Mouse (Mus musculus): ENCODE measurements at regions not wholly inside any gene's neighbourhood (a gene's known extent, or its start where the extent isn't known, plus 50 kb on each side); places are given as distances from the start of the nearest gene placed in this dataset.

DNA sequence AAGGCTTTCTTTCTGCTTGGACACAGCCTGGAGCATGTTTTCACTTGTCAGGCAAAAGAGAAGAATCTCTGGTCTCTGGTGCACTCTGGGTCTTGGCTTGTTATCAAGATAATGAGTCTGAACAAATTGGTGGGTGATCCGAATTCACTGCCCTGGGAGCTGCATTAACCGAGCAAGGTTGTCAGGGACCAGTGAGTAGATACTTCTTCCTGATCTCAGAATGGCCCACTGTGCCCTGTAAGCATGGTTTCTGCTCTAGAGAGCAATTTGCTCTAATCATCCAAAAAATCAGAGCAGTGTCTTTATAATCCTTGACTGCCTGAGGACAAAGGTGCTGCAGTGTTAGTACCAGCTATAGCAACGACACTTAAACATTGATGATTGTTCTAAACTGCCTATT, 97.2 kb upstream of the 1500015O10Rik start:
- no peak for DNase-seq (ENCODE audit: low spot score)

DNA sequence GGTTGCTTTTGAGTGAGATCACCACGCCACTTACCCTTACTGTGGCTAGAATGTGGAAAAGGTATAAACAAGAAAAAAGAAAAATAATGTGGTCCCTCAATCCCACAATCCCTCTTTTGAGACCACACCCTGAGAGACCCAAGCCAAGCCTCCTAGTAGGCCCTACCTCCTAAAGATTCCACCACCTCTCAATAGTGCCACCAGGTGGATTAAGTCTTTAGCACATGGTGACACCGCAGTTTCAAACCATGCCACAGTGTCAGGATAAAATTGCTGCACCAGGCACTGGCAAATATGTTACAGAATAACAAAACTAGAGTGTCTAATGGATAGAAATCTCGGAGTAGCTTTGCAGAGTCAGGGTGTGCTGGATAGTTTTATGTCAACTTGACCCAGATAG, 94.7 kb upstream of the 1500015O10Rik start:
- peak; percentile 21 for DNase-seq (ENCODE audit: low spot score)

DNA sequence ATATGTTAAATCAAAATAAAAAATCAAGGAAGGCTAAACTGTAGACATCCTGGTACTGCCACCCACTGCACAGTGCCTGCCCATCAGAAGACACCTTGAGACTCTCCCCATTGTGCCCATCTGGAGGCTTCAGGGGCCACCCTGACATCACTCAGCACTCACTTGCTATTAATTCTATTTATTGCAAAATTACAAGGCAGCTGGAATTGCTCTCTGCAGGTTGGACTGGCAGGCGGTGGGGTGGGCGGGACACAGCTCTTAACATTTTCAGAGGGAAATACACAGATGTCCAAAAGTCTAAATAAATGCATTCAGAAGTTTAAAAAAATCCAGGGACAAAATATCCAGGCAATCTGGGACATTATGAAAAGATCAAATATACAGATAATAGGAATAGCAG, 92.4 kb upstream of the 1500015O10Rik start:
- DNase-seq (ENCODE audit: low spot score) = no peak

DNA sequence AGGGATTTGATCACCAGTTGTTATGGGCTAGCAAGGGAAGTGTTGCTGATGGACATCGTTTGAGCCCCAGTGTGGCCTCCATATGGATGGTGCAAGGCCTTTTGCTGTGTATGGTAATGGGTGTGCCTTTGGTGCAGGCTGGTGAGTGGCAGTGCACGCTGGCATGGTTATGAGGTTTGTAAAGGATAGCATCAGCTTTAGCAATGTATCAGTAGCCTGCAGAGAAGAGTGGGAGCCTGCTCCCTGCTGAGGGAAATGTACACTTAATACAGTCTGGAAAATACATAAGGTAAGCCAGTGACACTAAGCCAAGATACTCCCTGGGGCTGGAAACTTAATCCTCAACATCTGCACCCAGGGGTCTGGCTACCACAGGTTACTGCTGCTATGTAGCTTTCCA, 58.4 kb upstream of the 1500015O10Rik start:
- DNase-seq (ENCODE audit: low spot score) = no peak
